28 mouse cellular contexts compared by ENCODE assay signal in genomic region chr13:47183033-47183730, GRCm38 (mm10).
A peak's percentile ranks its signal among the peaks of the same experiment; 100 is the strongest.
DNase-seq lines count a peak whose midpoint lies in the region; ATAC-seq and TF ChIP-seq lines count a peak whose summit lies in the region.
"Had no signal": no experiment of that assay in that cellular context is flagged by ENCODE, and none has a peak within 500 bp of the region (broad histone marks: within the 10 kb centered on the region; RNA-seq: fewer than 3 reads in every experiment).

No protein-coding gene starts in this region.

- peaks cover 20% of the 10 kb centered on the region for H3K4me1 ChIP-seq in heart, embryonic 13.5 days
- H3K4me1 ChIP-seq in liver, adult 2 months (ENCODE audit: control insufficient read depth, insufficient read depth, low read length) = peaks cover 20% of the 10 kb centered on the region
- H3K4me1 ChIP-seq: hindbrain, embryonic 15.5 days; midbrain, embryonic 15.5 days had no signal

- no peak for TF ChIP-seq CTCF in liver, adult 2 months (IDR thresholded peaks at IDR 0.05; ENCODE audit: low read depth, low read length)

- H3K9ac ChIP-seq in heart, embryonic 13.5 days = no peak overlapping the region
- peak overlapping the region; percentile 48 for H3K9ac ChIP-seq in liver, adult 2 months (ENCODE audit: low read depth, low read length)
- H3K9ac ChIP-seq: hindbrain, embryonic 15.5 days; midbrain, embryonic 15.5 days had no signal

- intact Hi-C loops in heart, postnatal 25 days (cut with DNase I) = no loop called here

- no peak for TF ChIP-seq POLR2A in liver, adult 2 months (IDR thresholded peaks at IDR 0.05; ENCODE audit: extremely low read depth, insufficient read depth, low read length)
- no peak for TF ChIP-seq POLR2A in myocyte (IDR thresholded peaks at IDR 0.05; ENCODE audit: insufficient read length, low read depth)

- no peaks in the 10 kb centered on the region for H3K27me3 ChIP-seq in heart, embryonic 13.5 days (replicated peaks)
- no peaks in the 10 kb centered on the region for H3K27me3 ChIP-seq in liver, adult 2 months (ENCODE audit: control insufficient read depth, insufficient read depth, low read length)
- no peaks in the 10 kb centered on the region for H3K27me3 ChIP-seq in myocyte (ENCODE audit: control insufficient read depth, insufficient read depth, insufficient read length)
- H3K27me3 ChIP-seq: hindbrain, embryonic 15.5 days; midbrain, embryonic 15.5 days had no signal

- 80% methylated on average over 9 of the region's 9 CpGs for WGBS in heart, embryonic 13.5 days
- 28% methylated on average over 9 of the region's 9 CpGs for WGBS in liver, adult 2 months

- 0 out of 2 replicates have a peak overlapping the region, but pooled peaks have one; percentile 8 for H3K4me2 ChIP-seq in heart, embryonic 13.5 days
- H3K4me2 ChIP-seq in myocyte (ENCODE audit: low read depth) = peak overlapping the region; percentile 54
- H3K4me2 ChIP-seq: hindbrain, embryonic 15.5 days; midbrain, embryonic 15.5 days had no signal

- no peak overlapping the region for H3ac ChIP-seq in myocyte (ENCODE audit: control insufficient read depth, insufficient read length)

- no peak for ATAC-seq in heart, embryonic 13.5 days (ENCODE audit: extremely low read depth, insufficient number of reproducible peaks, low FRiP score, low TSS enrichment)
- peak; percentile 40 for ATAC-seq in granulocyte monocyte progenitor cell, adult 5-6 weeks (replicated peaks; ENCODE audit: poor library complexity, severe bottlenecking)
- ATAC-seq: activated CD4-positive, CD25-positive, alpha-beta regulatory T cell, adult 4 months; forebrain, embryonic 16.5 days; inflammation-experienced regulatory T-cells, adult 6 months; midbrain, embryonic 15.5 days had no signal

- H3K9me3 ChIP-seq in heart, embryonic 13.5 days = no peaks in the 10 kb centered on the region
- H3K9me3 ChIP-seq: hindbrain, embryonic 15.5 days; midbrain, embryonic 10.5 days; midbrain, embryonic 15.5 days had no signal

- DNase-seq in heart, postnatal 25 days (ENCODE audit: low spot score) = no peak
- DNase-seq in liver, adult 2 months (ENCODE audit: extremely low read depth, low read depth, low spot score) = peak; percentile 94
- no peak for DNase-seq in liver
- DNase-seq in frontal cortex, postnatal 36 days (ENCODE audit: low spot score in 2 of 2) = no peak
- DNase-seq: adrenal gland, adult 2 months; adrenal gland, postnatal 36 days; B cell, adult 2 months; cerebellum, adult 2 months; cerebellum, postnatal 14 days; kidney, adult 18-20 months; kidney, postnatal 36 days; left cerebral cortex, postnatal 4 days; lung, adult 2 months; lung, postnatal 10 days; spleen, adult 18-20 months; thymus, postnatal 14 days had no signal

- H3K79me2 ChIP-seq in liver, adult 2 months (ENCODE audit: control insufficient read depth, insufficient read depth, low read length) = 0 out of 2 replicates have a peak, but pooled peaks cover 4% of the 10 kb centered on the region
- no peaks in the 10 kb centered on the region for H3K79me2 ChIP-seq in myocyte (ENCODE audit: control insufficient read depth, insufficient read depth)

- peak overlapping the region; percentile 26; the same call in 1 of the 2 replicates for H3K27ac ChIP-seq in heart, embryonic 13.5 days (replicated peaks)
- peak overlapping the region; percentile 94 for H3K27ac ChIP-seq in liver, adult 2 months (replicated peaks; ENCODE audit: insufficient read depth, low read depth, low read length)
- H3K27ac ChIP-seq: hindbrain, embryonic 15.5 days; layer of hippocampus, adult 2 months; macrophage; midbrain, embryonic 10.5 days; midbrain, embryonic 15.5 days had no signal

- no peak overlapping the region for H3K4me3 ChIP-seq in heart, embryonic 13.5 days
- no peak overlapping the region for H3K4me3 ChIP-seq in liver, adult 2 months (ENCODE audit: insufficient read depth, low read depth, low read length)
- no peak overlapping the region for H3K4me3 ChIP-seq in myocyte
- H3K4me3 ChIP-seq: erythroblast, embryonic 14.5 days; hindbrain, embryonic 15.5 days; layer of hippocampus, adult 2 months; midbrain, embryonic 10.5 days; midbrain, embryonic 15.5 days had no signal

- H3K36me3 ChIP-seq in heart, embryonic 13.5 days = no peaks in the 10 kb centered on the region
- H3K36me3 ChIP-seq in liver, adult 2 months (ENCODE audit: control insufficient read depth, insufficient read depth, low read length) = no peaks in the 10 kb centered on the region
- H3K36me3 ChIP-seq in myocyte (ENCODE audit: control insufficient read depth, insufficient read depth) = no peaks in the 10 kb centered on the region
- H3K36me3 ChIP-seq: hindbrain, embryonic 15.5 days; midbrain, embryonic 10.5 days; midbrain, embryonic 15.5 days had no signal

TF ChIP-seq in myocyte, 11 proteins besides CTCF, POLR2A, EP300 and RAD21:
- TF ChIP-seq CEBPB (IDR thresholded peaks at IDR 0.05; ENCODE audit: insufficient read depth, poor library complexity, severe bottlenecking) (no peak), REST (IDR thresholded peaks at IDR 0.05; ENCODE audit: insufficient read depth, insufficient read length) (no peak), E2F4 (IDR thresholded peaks at IDR 0.05; ENCODE audit: insufficient read depth) (no peak), MYOG (IDR thresholded peaks at IDR 0.05; ENCODE audit: control insufficient read depth in 1 of 3, insufficient read depth in 1 of 3, insufficient read length in 2 of 3, low read depth in 2 of 3) (no peak), MAX (IDR thresholded peaks at IDR 0.05; ENCODE audit: low read depth) (no peak), TCF12 (IDR thresholded peaks at IDR 0.05; ENCODE audit: insufficient read depth, poor library complexity, severe bottlenecking) (no peak), SRF (IDR thresholded peaks at IDR 0.05; ENCODE audit: control insufficient read depth, insufficient read length, low read depth) (no peak), MYOD1 (IDR thresholded peaks at IDR 0.05; ENCODE audit: control insufficient read depth in 1 of 3, insufficient read length in 2 of 3, low read depth in 2 of 3) (no peak), POLR2AphosphoS2 (IDR thresholded peaks at IDR 0.05; ENCODE audit: insufficient read length, low read depth) (no peak), USF1 (IDR thresholded peaks at IDR 0.05; ENCODE audit: low read depth) (no peak), TCF3 (IDR thresholded peaks at IDR 0.05; ENCODE audit: insufficient read length, low read depth) (no peak)
